Mouse (Mus musculus) retina, postnatal 1 day (tissue): Measurements from ENCODE around the gene Cpne6.

Source experiments
- DNase-seq: peaks from one replicate; pipeline ENCODE4 v3.0.0-alpha.2; 2012

Cpne6 gene

GRCm38 (mm10) chr14:55557003-55557402 lies 46.8 kb downstream of the Cpne6 start:
- DNase-seq: peak; percentile 78

DNA sequence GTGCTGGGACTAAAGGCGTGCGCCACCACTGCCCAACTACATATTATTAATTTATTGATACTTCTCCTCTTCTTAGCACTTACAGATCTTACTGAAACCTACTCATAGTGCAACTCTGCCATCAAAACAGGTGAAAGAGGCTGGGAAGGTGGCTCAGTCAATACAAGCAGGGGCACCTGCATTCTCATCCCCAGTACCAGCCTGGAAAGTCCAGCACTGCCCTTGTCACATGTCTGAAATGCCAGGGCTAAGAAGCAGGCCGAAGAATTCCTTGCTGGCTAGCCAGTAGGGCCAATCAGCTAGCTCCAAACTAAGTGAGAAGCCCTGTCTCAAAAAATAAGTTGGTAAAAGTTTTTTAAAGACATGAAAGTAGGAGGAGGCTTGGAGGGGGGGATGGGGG lies 47.3 kb downstream of the Cpne6 start:
- DNase-seq: no peak

- no peak for DNase-seq
Observed at GRCm38 (mm10) chr14:55558740-55559448, 48.6 kb downstream of the Cpne6 start.

DNA sequence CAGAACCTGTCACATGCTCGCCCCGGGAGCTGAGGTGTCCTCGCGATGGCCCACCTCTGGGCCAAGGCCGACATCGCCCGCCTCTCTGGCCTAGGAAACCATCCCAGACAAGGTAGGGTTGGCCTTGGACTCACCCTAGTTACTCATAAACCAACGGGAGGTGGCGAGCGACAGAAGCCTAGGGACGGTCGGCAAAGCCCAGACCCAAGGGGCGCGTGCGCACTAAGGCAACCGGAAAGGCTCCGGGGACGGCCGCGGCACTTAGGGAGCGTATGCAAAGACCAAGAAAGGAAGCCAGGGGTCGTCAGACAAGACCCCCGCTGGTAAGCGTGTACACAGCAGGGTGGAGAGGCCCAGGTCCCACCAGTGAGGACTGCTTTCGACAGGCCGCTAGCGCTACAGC lies 49.6 kb downstream of the Cpne6 start, which contains the start of gene Dcaf11:
Gene Dcaf11 (plus strand): TSS at position 208 of the 403 bp plus-strand sequence.
- peak; percentile 97 for DNase-seq

DNA sequence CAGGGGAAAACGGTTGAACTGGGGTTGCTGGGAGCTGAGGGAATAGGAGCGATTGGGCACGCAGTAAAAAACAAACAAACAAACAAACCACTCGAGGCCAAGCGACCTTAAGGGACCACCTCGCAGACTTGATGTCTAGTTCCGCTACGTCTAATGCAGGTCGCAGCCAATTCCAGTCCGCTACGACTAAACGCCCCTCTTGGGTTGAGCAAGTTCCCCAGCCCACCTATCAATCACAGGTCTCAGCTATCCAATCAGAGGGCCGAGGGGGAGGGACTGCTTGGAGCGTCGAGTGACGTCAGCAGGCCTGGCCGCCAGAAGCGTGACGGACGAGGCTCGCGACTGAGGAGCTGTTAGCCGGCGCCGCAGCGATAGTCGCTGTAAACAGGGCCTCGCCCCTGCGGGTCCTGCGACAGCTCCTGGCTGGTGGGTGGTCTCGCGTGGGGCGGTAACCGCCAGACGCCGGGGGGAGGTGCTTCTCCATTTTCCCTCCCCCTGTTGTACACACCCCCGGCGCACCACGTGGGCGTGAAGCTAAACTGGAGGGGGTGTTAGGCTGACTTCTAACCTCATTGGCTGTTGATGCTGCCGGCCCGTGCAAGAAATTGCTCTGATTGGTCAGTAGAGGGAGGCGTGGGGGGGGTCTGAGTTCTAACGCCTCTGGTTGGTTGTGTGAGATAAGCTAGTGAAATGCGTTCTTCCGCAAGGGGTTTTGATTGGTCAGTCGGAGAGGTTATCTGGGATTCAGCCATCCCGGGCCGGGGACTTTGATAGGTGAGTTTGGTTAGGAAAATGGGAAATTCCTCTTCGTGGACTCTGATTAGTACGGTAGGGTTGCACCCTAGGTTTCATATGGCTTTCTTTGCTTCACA lies 50.2 kb downstream of the Cpne6 start, which contains the start of gene A730061H03Rik:
Gene A730061H03Rik (minus strand): TSS at position 205 of the 872 bp plus-strand sequence.
- DNase-seq: peak; percentile 100

- no peak for DNase-seq
Observed at GRCm38 (mm10) chr14:55561860-55562259, 51.6 kb downstream of the Cpne6 start.

GRCm38 (mm10) chr14:55563249-55563648 lies 53.0 kb downstream of the Cpne6 start:
- DNase-seq: no peak

DNA sequence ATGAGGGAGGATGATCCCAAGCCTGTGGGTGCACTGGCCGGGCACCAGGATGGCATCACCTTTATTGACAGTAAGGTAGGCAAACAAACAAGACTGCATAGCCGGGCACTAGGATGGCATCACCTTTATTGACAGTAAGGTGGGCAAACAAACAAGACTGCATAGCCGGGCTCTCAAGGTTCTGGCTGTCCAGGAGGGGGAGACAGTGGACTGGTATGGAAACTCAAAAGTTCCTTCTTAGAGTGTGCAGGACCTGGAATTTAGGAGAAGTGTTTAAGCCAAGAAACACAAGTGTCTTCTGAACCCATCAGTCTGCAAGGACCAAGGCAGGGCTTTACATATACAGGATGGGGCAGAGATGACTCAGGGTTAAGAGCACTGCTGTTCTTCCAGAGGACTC lies 55.5 kb downstream of the Cpne6 start:
- no peak for DNase-seq
